Mouse (Mus musculus): ENCODE measurements around the gene Wrap53. TPM values are rescaled to one million over a fixed set of nuclear protein-coding genes. Genes with fewer than 3 reads are reported as not detected.
"Not testable (repeated sequence)": the region's sequence is repeated elsewhere in the genome, so short reads cannot be mapped to it uniquely, and the experiment has no call there.

Gene Wrap53
- polyA plus RNA-seq, 1 experiment: not detected

DNA sequence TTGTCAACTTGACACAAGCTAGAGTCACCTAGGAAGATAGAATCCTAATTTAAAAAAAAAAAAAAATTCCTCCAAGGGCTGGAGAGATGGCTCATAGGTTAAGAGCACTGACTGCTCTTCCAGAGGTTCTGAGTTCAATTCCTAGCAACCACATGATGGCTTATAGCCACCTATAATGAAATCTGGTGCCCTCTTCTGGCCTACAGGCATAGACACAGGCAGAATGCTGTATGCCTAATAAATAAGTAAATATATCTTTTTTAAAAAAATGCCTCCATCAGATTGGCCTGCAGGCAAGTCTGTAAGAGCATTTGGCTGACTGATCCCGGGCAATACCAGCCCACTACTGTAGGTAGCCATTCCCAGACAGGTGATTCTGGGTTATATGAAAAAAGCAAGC, 45.1 kb downstream of the Wrap53 start:
- TF ChIP-seq POLR2A (IDR thresholded peaks at IDR 0.05; ENCODE audit: insufficient read depth, low read depth, low read length) (no peak), CTCF (IDR thresholded peaks at IDR 0.05; ENCODE audit: insufficient read depth, low read depth, low read length) (no peak)
- Histone ChIP-seq H3K4me3 (ENCODE audit: insufficient read depth, low read depth, low read length) (no peak overlapping the region), H3K4me1 (ENCODE audit: control insufficient read depth, insufficient read depth, low read length) (no peaks in the 10 kb centered on the region), H3K27ac (ENCODE audit: insufficient read depth, low read depth, low read length) (no peak overlapping the region)
- WGBS: 79% methylated on average over 1 of the region's 1 CpGs

- Histone ChIP-seq H3K27ac (ENCODE audit: insufficient read depth, low read depth, low read length) (no peak overlapping the region), H3K4me3 (ENCODE audit: insufficient read depth, low read depth, low read length) (no peak overlapping the region), H3K4me1 (ENCODE audit: control insufficient read depth, insufficient read depth, low read length) (peaks cover 5% of the 10 kb centered on the region)
- 72% methylated on average over 7 of the region's 7 CpGs for WGBS
- TF ChIP-seq CTCF (IDR thresholded peaks at IDR 0.05; ENCODE audit: insufficient read depth, low read depth, low read length): no peak
- TF ChIP-seq POLR2A (IDR thresholded peaks at IDR 0.05; ENCODE audit: insufficient read depth, low read depth, low read length): no peak
These were observed 47.4 kb downstream of the Wrap53 start for GRCm38 (mm10) chr11:69532480-69533150.

GRCm38 (mm10) chr11:69530755-69531154, 49.3 kb downstream of the Wrap53 start:
- WGBS: 92% methylated on average over 6 of the region's 6 CpGs
- H3K27ac ChIP-seq (ENCODE audit: insufficient read depth, low read depth, low read length); H3K4me3 ChIP-seq (ENCODE audit: insufficient read depth, low read depth, low read length); H3K4me1 ChIP-seq (ENCODE audit: control insufficient read depth, insufficient read depth, low read length): not testable (repeated sequence)

DNA sequence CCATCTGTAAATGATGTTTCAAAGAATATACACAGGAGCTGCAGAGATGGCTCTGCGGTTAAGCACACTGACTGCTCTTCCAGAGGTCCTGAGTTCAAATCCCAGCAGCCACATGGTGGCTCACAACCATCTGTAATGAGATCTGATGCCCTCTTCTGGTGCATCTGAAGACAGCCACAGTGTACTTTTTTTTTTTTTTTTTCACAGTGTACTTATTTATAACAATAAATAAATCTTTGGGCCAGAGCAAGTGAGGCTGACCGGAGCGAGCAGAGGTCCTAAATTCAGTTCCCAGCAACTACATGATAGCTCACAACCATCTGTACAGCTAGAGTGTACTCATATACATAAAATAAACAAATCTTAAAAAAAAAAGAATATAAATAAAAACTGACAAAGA, 49.8 kb downstream of the Wrap53 start:
- H3K4me3 ChIP-seq (ENCODE audit: insufficient read depth, low read depth, low read length); H3K27ac ChIP-seq (ENCODE audit: insufficient read depth, low read depth, low read length); H3K4me1 ChIP-seq (ENCODE audit: control insufficient read depth, insufficient read depth, low read length): not testable (repeated sequence)
- 96% methylated on average over 3 of the region's 3 CpGs for WGBS

GRCm38 (mm10) chr11:69528031-69528390, 52.0 kb downstream of the Wrap53 start:
- Histone ChIP-seq H3K4me3 (ENCODE audit: insufficient read depth, low read depth, low read length) (no peak overlapping the region), H3K27ac (ENCODE audit: insufficient read depth, low read depth, low read length) (peak overlapping the region; percentile 89), H3K4me1 (ENCODE audit: control insufficient read depth, insufficient read depth, low read length) (peaks cover 9% of the 10 kb centered on the region)
- TF ChIP-seq POLR2A (IDR thresholded peaks at IDR 0.05; ENCODE audit: insufficient read depth, low read depth, low read length): no peak
- TF ChIP-seq CTCF (IDR thresholded peaks at IDR 0.05; ENCODE audit: insufficient read depth, low read depth, low read length): no peak
- WGBS: 45% methylated on average over 4 of the region's 4 CpGs

DNA sequence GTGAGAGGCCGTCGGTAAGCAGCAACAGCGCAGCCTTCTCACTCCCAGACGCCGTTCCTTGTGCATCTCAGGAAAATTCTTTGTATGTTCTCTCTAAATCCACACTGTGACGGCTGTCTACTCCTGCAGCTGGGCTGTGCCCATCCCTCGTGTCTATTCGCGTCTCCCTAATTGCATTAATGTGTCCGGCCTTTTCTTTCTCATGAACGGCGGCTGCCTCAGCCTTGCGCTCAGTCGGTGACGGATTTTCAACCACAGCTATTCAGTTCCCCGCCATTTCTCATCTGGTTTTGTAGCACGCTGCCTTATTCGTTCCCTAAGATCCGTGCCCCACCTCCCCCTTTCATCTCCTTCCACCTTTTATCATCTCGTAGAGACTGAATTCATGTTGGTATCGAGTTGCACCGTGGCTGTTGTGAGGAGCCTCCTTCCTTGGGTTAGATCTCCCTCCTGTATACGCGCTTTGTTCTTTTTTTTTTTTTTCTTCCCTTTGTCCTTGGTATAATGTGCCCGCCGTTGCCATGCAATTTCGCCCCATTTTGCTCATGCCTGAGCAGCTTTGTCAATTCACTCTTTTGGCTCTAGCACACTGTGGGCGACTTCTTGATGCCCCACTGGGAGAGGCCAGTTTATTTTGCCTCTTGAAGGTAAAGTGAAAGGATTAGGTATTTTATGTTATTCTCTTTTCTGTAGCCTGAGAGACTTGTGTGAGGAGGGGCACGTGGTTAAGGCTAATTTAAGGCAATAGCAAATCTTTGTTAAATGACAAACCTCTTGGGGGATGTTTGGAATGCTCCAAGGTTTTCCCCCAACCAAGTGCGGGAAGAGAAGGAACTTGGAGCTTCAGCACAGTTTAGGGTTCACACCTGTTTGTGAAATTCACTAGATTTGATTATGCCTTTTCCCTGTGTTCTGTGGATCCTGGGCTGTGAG, 52.7 kb downstream of the Wrap53 start:
- TF ChIP-seq CTCF (IDR thresholded peaks at IDR 0.05; ENCODE audit: insufficient read depth, low read depth, low read length): no peak
- no peak for TF ChIP-seq POLR2A (IDR thresholded peaks at IDR 0.05; ENCODE audit: insufficient read depth, low read depth, low read length)
- 3% methylated on average over 30 of the region's 30 CpGs for WGBS
- Histone ChIP-seq H3K4me1 (ENCODE audit: control insufficient read depth, insufficient read depth, low read length) (peaks cover 9% of the 10 kb centered on the region), H3K27ac (ENCODE audit: insufficient read depth, low read depth, low read length) (peak overlapping the region; percentile 89), H3K4me3 (ENCODE audit: insufficient read depth, low read depth, low read length) (peak overlapping the region; percentile 27)

DNA sequence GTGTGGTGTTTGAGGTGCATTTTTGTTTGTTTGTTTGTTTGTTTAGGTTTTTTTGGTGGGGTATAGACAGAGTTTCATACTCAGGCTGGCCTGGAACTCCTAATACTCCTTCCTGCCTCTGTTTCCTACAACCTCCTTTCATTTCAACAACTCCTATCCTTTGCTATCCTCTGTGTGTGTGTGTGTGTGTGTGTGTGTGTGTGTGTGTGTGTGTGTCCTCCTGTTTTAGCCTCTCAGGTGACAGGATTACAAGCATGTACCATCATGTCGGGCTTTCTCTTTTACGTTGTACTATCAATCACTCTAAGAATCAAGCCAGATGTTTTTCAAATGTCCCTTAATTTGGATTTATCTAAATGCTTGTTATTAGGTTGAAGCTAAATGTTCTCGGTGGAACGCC, 53.4 kb downstream of the Wrap53 start:
- 27% methylated on average over 4 of the region's 4 CpGs for WGBS
- Histone ChIP-seq H3K27ac (ENCODE audit: insufficient read depth, low read depth, low read length) (peak overlapping the region; percentile 89), H3K4me3 (ENCODE audit: insufficient read depth, low read depth, low read length) (no peak overlapping the region), H3K4me1 (ENCODE audit: control insufficient read depth, insufficient read depth, low read length) (peaks cover 10% of the 10 kb centered on the region)
- TF ChIP-seq POLR2A (IDR thresholded peaks at IDR 0.05; ENCODE audit: insufficient read depth, low read depth, low read length) (no peak), CTCF (IDR thresholded peaks at IDR 0.05; ENCODE audit: insufficient read depth, low read depth, low read length) (no peak)

GRCm38 (mm10) chr11:69525661-69526060, 54.4 kb downstream of the Wrap53 start:
- Histone ChIP-seq H3K4me3 (ENCODE audit: insufficient read depth, low read depth, low read length) (no peak overlapping the region), H3K27ac (ENCODE audit: insufficient read depth, low read depth, low read length) (no peak overlapping the region), H3K4me1 (ENCODE audit: control insufficient read depth, insufficient read depth, low read length) (peaks cover 19% of the 10 kb centered on the region)
- WGBS: 54% methylated on average over 9 of the region's 9 CpGs
- TF ChIP-seq CTCF (IDR thresholded peaks at IDR 0.05; ENCODE audit: insufficient read depth, low read depth, low read length) (no peak), POLR2A (IDR thresholded peaks at IDR 0.05; ENCODE audit: insufficient read depth, low read depth, low read length) (no peak)

- WGBS: 92% methylated on average over 4 of the region's 4 CpGs
- Histone ChIP-seq H3K27ac (ENCODE audit: insufficient read depth, low read depth, low read length) (no peak overlapping the region), H3K4me1 (ENCODE audit: control insufficient read depth, insufficient read depth, low read length) (peaks cover 24% of the 10 kb centered on the region), H3K4me3 (ENCODE audit: insufficient read depth, low read depth, low read length) (no peak overlapping the region)
- TF ChIP-seq POLR2A (IDR thresholded peaks at IDR 0.05; ENCODE audit: insufficient read depth, low read depth, low read length) (no peak), CTCF (IDR thresholded peaks at IDR 0.05; ENCODE audit: insufficient read depth, low read depth, low read length) (no peak)
These were observed 56.4 kb downstream of the Wrap53 start for GRCm38 (mm10) chr11:69523651-69524050.
